Mouse (Mus musculus) kidney, postnatal 0 days (tissue): ENCODE data around the gene Dpep3. TPM values are rescaled to one million over a fixed set of nuclear protein-coding genes. Genes with fewer than 3 reads are reported as not detected.

Source experiments
- ATAC-seq: fragments of 200-750 bp; cut with Nextera tagmentation; replicated peaks from 2 replicates; pipeline ENCODE4 v1.8.0; 2017; ENCODE audit warnings: low read depth, moderate number of reproducible peaks, moderate TSS enrichment, moderate library complexity; ENCODE audit not compliant: low FRiP score
- DNase-seq: peaks from one replicate; pipeline ENCODE4 v3.0.0-alpha.2; 2016; ENCODE audit warnings: low spot score
- H3K27ac ChIP-seq: fragments of 300-500 bp; sonication (generic); 2 replicates; pipeline ENCODE4 v1.5.1; 2014; ENCODE audit warnings: mild to moderate bottlenecking
- H3K27me3 ChIP-seq: fragments of 300-500 bp; sonication (generic); 2 replicates; pipeline ENCODE4 v1.6.1; 2014; ENCODE audit warnings: low read length, mixed read lengths; ENCODE audit not compliant: insufficient read depth
- H3K36me3 ChIP-seq: fragments of 300-500 bp; sonication (generic); 2 replicates; pipeline ENCODE4 v1.6.1; 2014; ENCODE audit warnings: low read length, mixed read lengths; ENCODE audit not compliant: insufficient read depth
- H3K4me1 ChIP-seq: fragments of 300-500 bp; sonication (generic); replicated peaks from 2 replicates; pipeline ENCODE4 v1.6.1; 2014; ENCODE audit warnings: antibody characterized with exemption, low read length, mixed read lengths; ENCODE audit not compliant: insufficient read depth
- H3K4me2 ChIP-seq: fragments of 300-500 bp; sonication (generic); 2 replicates; pipeline ENCODE4 v1.6.1; 2014; ENCODE audit warnings: mild to moderate bottlenecking, low read length, moderate library complexity, mixed read lengths
- H3K4me3 ChIP-seq: fragments of 300-500 bp; sonication (generic); replicated peaks from 2 replicates; pipeline ENCODE4 v1.5.1; 2014; ENCODE audit warnings: low read depth, low read length
- H3K9ac ChIP-seq: fragments of 300-500 bp; sonication (generic); 2 replicates; pipeline ENCODE4 v1.6.1; 2014; ENCODE audit warnings: low read depth, low read length
- H3K9me3 ChIP-seq: fragments of 300-500 bp; sonication (generic); replicated peaks from 2 replicates; pipeline ENCODE4 v1.6.1; 2016; ENCODE audit warnings: low read length, inconsistent platforms, mixed read lengths
- CTCF ChIP-seq: IDR thresholded peaks from 2 replicates; pipeline ENCODE4 v1.5.1; 2016; ENCODE audit warnings: antibody characterized with exemption, low read depth, mild to moderate bottlenecking, moderate library complexity
- WGBS: fragments of 180-500 bp; shearing (Covaris S2); extraction: QIAGEN DNeasy Blood & Tissue Kit; methylation state at CpG from one replicate; pipeline ENCODE4 v1.1.7; 2014; 5-methylcytosine and 5-hydroxymethylcytosine counted together
- polyA plus RNA-seq: library from polyadenylated mRNA; unstranded; fragments of >200 nt; fragmentation: Nextera tagmentation; extraction: Ambion mirVana; gene quantifications from 2 replicates; pipeline ENCODE4 v1.2.1, GENCODE M21; 2015

Gene Dpep3
- polyA plus RNA-seq, 1 experiment from 2014 or later, result not detected

GRCm38 (mm10) chr8:105966692-105967311, 12.4 kb downstream of the Dpep3 start:
- H3K9ac ChIP-seq, result 0 out of 2 replicates have a peak overlapping the region, but pooled peaks have one; percentile 23
- ATAC-seq (no peak), DNase-seq (peak; percentile 89)
- WGBS, result 10% methylated on average over 19 of the region's 19 CpGs
- H3K36me3 ChIP-seq, result no peaks in the 10 kb centered on the region
- H3K9me3 ChIP-seq, result no peaks in the 10 kb centered on the region
- H3K4me2 ChIP-seq, result peak overlapping the region; percentile 87
- 0 out of 2 replicates have a peak, but pooled peaks have one; percentile 3 for TF ChIP-seq CTCF
- H3K4me3 ChIP-seq, result peak overlapping the region; percentile 85; the same call in 1 of the 2 replicates
- peak overlapping the region; percentile 64 for H3K27ac ChIP-seq
- no peaks in the 10 kb centered on the region for H3K27me3 ChIP-seq
- H3K4me1 ChIP-seq, result peaks cover 20% of the 10 kb centered on the region

- Histone ChIP-seq H3K4me1 (peaks cover 20% of the 10 kb centered on the region), H3K9ac (peak within 1 kb of the TSS; percentile 89), H3K27ac (peak within 1 kb of the TSS; percentile 91), H3K9me3 (no peaks in the 10 kb centered on the region), H3K27me3 (no peaks in the 10 kb centered on the region), H3K36me3 (no peaks in the 10 kb centered on the region), H3K4me3 (peak within 1 kb of the TSS; percentile 85), H3K4me2 (peak within 1 kb of the TSS; percentile 87)
- peak; percentile 89 for DNase-seq
- TF ChIP-seq CTCF, result no peak
- under 1% methylated on average over 47 of the region's 47 CpGs for WGBS
- peak; percentile 90 for ATAC-seq
These were observed 13.3 kb downstream of the Dpep3 start, which contains the start of gene Slc12a4 for GRCm38 (mm10) chr8:105965905-105966341. Gene Slc12a4 (minus strand): TSS chr8:105966097.

- no peak for TF ChIP-seq CTCF
These were observed 13.8 kb downstream of the Dpep3 start for GRCm38 (mm10) chr8:105965266-105965904.

GRCm38 (mm10) chr8:105964506-105965265, 14.5 kb downstream of the Dpep3 start:
- no peak for DNase-seq
- H3K27ac ChIP-seq, result no peak overlapping the region
- peak overlapping the region; percentile 85 for H3K4me3 ChIP-seq
- 51% methylated on average over 12 of the region's 12 CpGs for WGBS
- no peaks in the 10 kb centered on the region for H3K27me3 ChIP-seq
- H3K36me3 ChIP-seq, result no peaks in the 10 kb centered on the region
- peak overlapping the region; percentile 89 for H3K9ac ChIP-seq
- no peaks in the 10 kb centered on the region for H3K9me3 ChIP-seq
- H3K4me2 ChIP-seq, result peak overlapping the region; percentile 87
- TF ChIP-seq CTCF, result no peak
- ATAC-seq, result no peak
- peaks cover 20% of the 10 kb centered on the region for H3K4me1 ChIP-seq

More at GRCm38 (mm10) chr8:105965266-105965904, 13.8 kb downstream of the Dpep3 start:
- H3K27ac ChIP-seq, result peak overlapping the region; percentile 91
- H3K4me3 ChIP-seq, result peak overlapping the region; percentile 85
- no peaks in the 10 kb centered on the region for H3K9me3 ChIP-seq
- no peaks in the 10 kb centered on the region for H3K36me3 ChIP-seq
- H3K9ac ChIP-seq, result peak overlapping the region; percentile 89
- WGBS, result 5% methylated on average over 38 of the region's 40 CpGs
- no peaks in the 10 kb centered on the region for H3K27me3 ChIP-seq
- peak overlapping the region; percentile 87 for H3K4me2 ChIP-seq
- DNase-seq (peak; percentile 53), ATAC-seq (peak; percentile 59)
- H3K4me1 ChIP-seq, result peaks cover 20% of the 10 kb centered on the region

- ATAC-seq, result no peak
These were observed 17.7 kb downstream of the Dpep3 start for GRCm38 (mm10) chr8:105961536-105961935.

GRCm38 (mm10) chr8:105961101-105961500, 18.1 kb downstream of the Dpep3 start:
- Histone ChIP-seq H3K27ac (no peak overlapping the region), H3K27me3 (no peaks in the 10 kb centered on the region), H3K9me3 (no peaks in the 10 kb centered on the region), H3K4me3 (no peak overlapping the region), H3K4me2 (no peak overlapping the region), H3K9ac (no peak overlapping the region), H3K4me1 (peaks cover 12% of the 10 kb centered on the region), H3K36me3 (0 out of 2 replicates have a peak, but pooled peaks cover 2% of the 10 kb centered on the region)
- 79% methylated on average over 14 of the region's 14 CpGs for WGBS
- ATAC-seq, result no peak
- DNase-seq, result no peak
- no peak for TF ChIP-seq CTCF

More at GRCm38 (mm10) chr8:105961536-105961935, 17.7 kb downstream of the Dpep3 start:
- 90% methylated on average over 10 of the region's 10 CpGs for WGBS
- Histone ChIP-seq H3K4me2 (no peak overlapping the region), H3K27ac (no peak overlapping the region), H3K36me3 (0 out of 2 replicates have a peak, but pooled peaks cover 2% of the 10 kb centered on the region), H3K4me1 (peaks cover 13% of the 10 kb centered on the region), H3K9me3 (no peaks in the 10 kb centered on the region), H3K27me3 (no peaks in the 10 kb centered on the region), H3K9ac (no peak overlapping the region), H3K4me3 (no peak overlapping the region)
- TF ChIP-seq CTCF, result no peak
- no peak for DNase-seq
